Mouse (Mus musculus) liver, embryonic 15.5 days (tissue): Measurements from ENCODE around the gene Rfc2. TPM values are rescaled to one million over a fixed set of nuclear protein-coding genes. Genes with fewer than 3 reads are reported as not detected.

Experiments used
- ATAC-seq: fragments of 200-750 bp; cut with Nextera tagmentation; 2 replicates; pipeline ENCODE4 v1.8.0; 2017; ENCODE audit warnings: moderate number of reproducible peaks, mild to moderate bottlenecking, moderate library complexity; ENCODE audit not compliant: insufficient read depth
- H3K27ac ChIP-seq: fragments of 300-500 bp; sonication (generic); replicated peaks from 2 replicates; pipeline ENCODE4 v1.5.1; 2015; ENCODE audit warnings: mild to moderate bottlenecking, inconsistent platforms
- H3K27me3 ChIP-seq: fragments of 300-500 bp; sonication (generic); 2 replicates; pipeline ENCODE4 v1.6.1; 2015; ENCODE audit warnings: mild to moderate bottlenecking, inconsistent platforms
- H3K36me3 ChIP-seq: fragments of 300-500 bp; sonication (generic); replicated peaks from 2 replicates; pipeline ENCODE4 v1.6.1; 2015; ENCODE audit warnings: moderate library complexity, mild to moderate bottlenecking, inconsistent platforms
- H3K4me1 ChIP-seq: fragments of 300-500 bp; sonication (generic); replicated peaks from 2 replicates; pipeline ENCODE4 v1.6.1; 2015; ENCODE audit warnings: inconsistent platforms
- H3K4me2 ChIP-seq: fragments of 300-500 bp; sonication (generic); 2 replicates; pipeline ENCODE4 v1.6.1; 2015; ENCODE audit warnings: moderate library complexity, mild to moderate bottlenecking, inconsistent platforms
- H3K4me3 ChIP-seq: fragments of 300-500 bp; sonication (generic); replicated peaks from 2 replicates; pipeline ENCODE4 v1.5.1; 2015; ENCODE audit warnings: mild to moderate bottlenecking, inconsistent platforms
- H3K9ac ChIP-seq: fragments of 300-500 bp; sonication (generic); 2 replicates; pipeline ENCODE4 v1.6.1; 2015; ENCODE audit warnings: moderate library complexity, mild to moderate bottlenecking, inconsistent platforms
- H3K9me3 ChIP-seq: fragments of 300-500 bp; sonication (generic); replicated peaks from 2 replicates; pipeline ENCODE4 v1.6.1; 2016; ENCODE audit warnings: inconsistent platforms
- WGBS: fragments of 180-500 bp; shearing (Covaris S2); methylation state at CpG from one replicate; pipeline ENCODE4 v1.1.7; 2015; ENCODE audit warnings: mixed read lengths; ENCODE audit not compliant: insufficient replicate concordance; 5-methylcytosine and 5-hydroxymethylcytosine counted together
- polyA plus RNA-seq: library from polyadenylated mRNA; unstranded; fragments of >200 nt; fragmentation: Nextera tagmentation; extraction: Ambion mirVana; gene quantifications from 2 replicates; pipeline ENCODE4 v1.2.1, GENCODE M21; 2015

Gene Rfc2
- polyA plus RNA-seq, 1 experiment from 2014 or later: 158 TPM

- H3K27ac ChIP-seq: peak overlapping the region; percentile 82
- ATAC-seq: peak; percentile 90
- peak overlapping the region; percentile 93 for H3K9ac ChIP-seq
- no peaks in the 10 kb centered on the region for H3K9me3 ChIP-seq
- H3K27me3 ChIP-seq: no peaks in the 10 kb centered on the region
- peaks cover 15% of the 10 kb centered on the region for H3K36me3 ChIP-seq
- 7% methylated on average over 29 of the region's 30 CpGs for WGBS
- peak overlapping the region; percentile 97 for H3K4me3 ChIP-seq
- H3K4me2 ChIP-seq: peak overlapping the region; percentile 84
- peaks cover 28% of the 10 kb centered on the region for H3K4me1 ChIP-seq
Observed at GRCm38 (mm10) chr5:134582221-134582907, 1.2 kb downstream of the Rfc2 start.

- Histone ChIP-seq H3K4me2 (peak overlapping the region; percentile 84), H3K9ac (peak overlapping the region; percentile 93), H3K4me1 (peaks cover 28% of the 10 kb centered on the region), H3K4me3 (peak overlapping the region; percentile 97), H3K9me3 (no peaks in the 10 kb centered on the region), H3K27me3 (no peaks in the 10 kb centered on the region), H3K27ac (peak overlapping the region; percentile 82), H3K36me3 (peaks cover 21% of the 10 kb centered on the region)
- 14% methylated on average over 15 of the region's 15 CpGs for WGBS
- no peak for ATAC-seq
Observed at GRCm38 (mm10) chr5:134583006-134583883, 2.1 kb downstream of the Rfc2 start.

- WGBS: 20% methylated on average over 3 of the region's 3 CpGs
- no peak for ATAC-seq
Observed at GRCm38 (mm10) chr5:134583884-134584213, 2.7 kb downstream of the Rfc2 start.

GRCm38 (mm10) chr5:134584798-134585197 is 3.6 kb downstream of the Rfc2 start:
- WGBS: 30% methylated on average over 5 of the region's 5 CpGs
- Histone ChIP-seq H3K27ac (0 out of 2 replicates have a peak overlapping the region, but pooled peaks have one; percentile 69), H3K4me3 (no peak overlapping the region), H3K4me2 (peak overlapping the region; percentile 84), H3K36me3 (peaks cover 30% of the 10 kb centered on the region), H3K9ac (peak overlapping the region; percentile 93; the same call in 1 of the 2 replicates), H3K4me1 (peaks cover 35% of the 10 kb centered on the region), H3K27me3 (no peaks in the 10 kb centered on the region), H3K9me3 (no peaks in the 10 kb centered on the region)
- ATAC-seq: no peak

More at GRCm38 (mm10) chr5:134583884-134584213, 2.7 kb downstream of the Rfc2 start:
- Histone ChIP-seq H3K4me1 (peaks cover 32% of the 10 kb centered on the region), H3K4me2 (peak overlapping the region; percentile 84), H3K9ac (peak overlapping the region; percentile 93), H3K4me3 (peak overlapping the region; percentile 97), H3K36me3 (peaks cover 25% of the 10 kb centered on the region), H3K9me3 (no peaks in the 10 kb centered on the region), H3K27ac (peak overlapping the region; percentile 69), H3K27me3 (no peaks in the 10 kb centered on the region)

- ATAC-seq: no peak
- WGBS: 69% methylated on average over 3 of the region's 3 CpGs
- peaks cover 34% of the 10 kb centered on the region for H3K4me1 ChIP-seq
- H3K27ac ChIP-seq: no peak overlapping the region
- H3K4me3 ChIP-seq: no peak overlapping the region
- H3K36me3 ChIP-seq: peaks cover 76% of the 10 kb centered on the region
- no peak overlapping the region for H3K9ac ChIP-seq
- no peaks in the 10 kb centered on the region for H3K27me3 ChIP-seq
- H3K4me2 ChIP-seq: no peak overlapping the region
- H3K9me3 ChIP-seq: no peaks in the 10 kb centered on the region
Observed at GRCm38 (mm10) chr5:134589900-134590299, 8.7 kb downstream of the Rfc2 start.

GRCm38 (mm10) chr5:134592026-134592581 is 10.9 kb downstream of the Rfc2 start:
- Histone ChIP-seq H3K9me3 (no peaks in the 10 kb centered on the region), H3K27ac (peak overlapping the region; percentile 74), H3K4me2 (no peak overlapping the region; the same call in 1 of the 2 replicates), H3K4me3 (no peak overlapping the region), H3K27me3 (no peaks in the 10 kb centered on the region), H3K4me1 (peaks cover 26% of the 10 kb centered on the region), H3K36me3 (peaks cover 86% of the 10 kb centered on the region), H3K9ac (no peak overlapping the region)
- no peak for ATAC-seq
- 59% methylated on average over 11 of the region's 11 CpGs for WGBS

GRCm38 (mm10) chr5:134593093-134593492 is 11.9 kb downstream of the Rfc2 start:
- H3K4me2 ChIP-seq: peak overlapping the region; percentile 23; the same call in 1 of the 2 replicates
- WGBS: 22% methylated on average over 9 of the region's 9 CpGs
- ATAC-seq: peak; percentile 89
- H3K9me3 ChIP-seq: no peaks in the 10 kb centered on the region
- peak overlapping the region; percentile 74 for H3K27ac ChIP-seq
- H3K4me1 ChIP-seq: peaks cover 26% of the 10 kb centered on the region
- no peaks in the 10 kb centered on the region for H3K27me3 ChIP-seq
- peaks cover 89% of the 10 kb centered on the region for H3K36me3 ChIP-seq
- no peak overlapping the region for H3K4me3 ChIP-seq
- no peak overlapping the region for H3K9ac ChIP-seq

GRCm38 (mm10) chr5:134597711-134598110 is 16.5 kb downstream of the Rfc2 start:
- 85% methylated on average over 10 of the region's 10 CpGs for WGBS
- no peak overlapping the region for H3K27ac ChIP-seq
- H3K9me3 ChIP-seq: no peaks in the 10 kb centered on the region
- H3K4me2 ChIP-seq: no peak overlapping the region
- no peak overlapping the region for H3K4me3 ChIP-seq
- no peak for ATAC-seq
- peaks cover 8% of the 10 kb centered on the region for H3K4me1 ChIP-seq
- H3K27me3 ChIP-seq: no peaks in the 10 kb centered on the region
- peaks cover 69% of the 10 kb centered on the region for H3K36me3 ChIP-seq
- H3K9ac ChIP-seq: no peak overlapping the region

- 0 out of 2 replicates have a peak, but pooled peaks cover 5% of the 10 kb centered on the region for H3K36me3 ChIP-seq
- ATAC-seq: no peak
- no peak overlapping the region for H3K27ac ChIP-seq
- WGBS: 65% methylated on average over 11 of the region's 11 CpGs
- H3K4me1 ChIP-seq: no peaks in the 10 kb centered on the region; the same call in 1 of the 2 replicates
- no peaks in the 10 kb centered on the region for H3K9me3 ChIP-seq
- no peaks in the 10 kb centered on the region for H3K27me3 ChIP-seq
- H3K4me2 ChIP-seq: no peak overlapping the region
- H3K4me3 ChIP-seq: no peak overlapping the region
- H3K9ac ChIP-seq: no peak overlapping the region
Observed at GRCm38 (mm10) chr5:134604376-134604775, 23.2 kb downstream of the Rfc2 start.

GRCm38 (mm10) chr5:134606314-134606713 is 25.1 kb downstream of the Rfc2 start:
- no peaks in the 10 kb centered on the region for H3K36me3 ChIP-seq
- H3K4me1 ChIP-seq: no peaks in the 10 kb centered on the region; the same call in 1 of the 2 replicates
- H3K4me3 ChIP-seq: no peak overlapping the region
- 0 out of 2 replicates have a peak overlapping the region, but pooled peaks have one; percentile 29 for H3K27ac ChIP-seq
- H3K27me3 ChIP-seq: no peaks in the 10 kb centered on the region
- H3K4me2 ChIP-seq: no peak overlapping the region
- H3K9me3 ChIP-seq: no peaks in the 10 kb centered on the region
- no peak for ATAC-seq
- H3K9ac ChIP-seq: no peak overlapping the region

- H3K27ac ChIP-seq: no peak overlapping the region
Observed at GRCm38 (mm10) chr5:134607121-134607520, 26.0 kb downstream of the Rfc2 start.

More at GRCm38 (mm10) chr5:134607121-134607520, 26.0 kb downstream of the Rfc2 start:
- Histone ChIP-seq H3K9me3 (no peaks in the 10 kb centered on the region), H3K36me3 (no peaks in the 10 kb centered on the region), H3K27me3 (no peaks in the 10 kb centered on the region), H3K4me2 (no peak overlapping the region), H3K9ac (no peak overlapping the region), H3K4me1 (no peaks in the 10 kb centered on the region; the same call in 1 of the 2 replicates), H3K4me3 (no peak overlapping the region)
- 22% methylated on average over 5 of the region's 5 CpGs for WGBS
- ATAC-seq: 0 out of 2 replicates have a peak, but pooled peaks have one; percentile 19
